Mouse (Mus musculus): ENCODE measurements at regions not wholly inside any gene's neighbourhood (a gene's known extent, or its start where the extent isn't known, plus 50 kb on each side); places are given as distances from the start of the nearest gene placed in this dataset.

DNA sequence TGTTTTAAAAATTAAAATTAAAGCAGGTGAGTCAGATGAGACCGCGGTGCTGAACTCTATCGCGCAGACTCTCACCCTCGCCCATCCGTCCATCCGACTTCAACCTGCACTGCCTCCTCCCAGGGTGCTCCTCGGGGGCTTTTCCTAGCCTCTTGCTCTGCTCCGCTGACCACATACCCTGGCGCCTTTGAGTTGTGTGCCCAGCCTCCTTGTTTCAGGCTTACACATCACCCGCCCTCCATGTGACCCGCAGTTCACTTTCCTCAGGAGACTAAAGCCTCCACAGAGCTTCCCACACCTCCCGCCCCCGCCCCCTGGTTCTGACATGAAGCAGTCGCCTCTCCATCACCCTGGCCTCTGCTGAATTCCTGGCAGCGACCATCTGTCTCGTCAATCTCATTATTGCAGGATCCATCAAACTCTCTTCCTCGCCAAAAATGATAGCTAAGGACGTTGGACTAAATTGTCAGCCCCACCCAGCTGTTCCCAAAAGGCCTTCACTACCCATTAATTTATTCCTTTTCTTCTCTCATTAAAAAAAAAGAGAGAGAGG, 482.9 kb downstream of the Zfp536 start:
- H3K27me3 ChIP-seq (ENCODE audit: control insufficient read depth, insufficient read depth, insufficient read length), result no peaks in the 10 kb centered on the region
- no peaks in the 10 kb centered on the region for H3K79me3 ChIP-seq (ENCODE audit: low read depth)
- H3ac ChIP-seq (ENCODE audit: control insufficient read depth, insufficient read length, low read depth), result no peak overlapping the region
- TF ChIP-seq MYOG (IDR thresholded peaks at IDR 0.05; ENCODE audit: control insufficient read depth, extremely low read depth, insufficient read length) (no peak), CEBPB (IDR thresholded peaks at IDR 0.05; ENCODE audit: low read depth) (no peak), CTCF (IDR thresholded peaks at IDR 0.05; ENCODE audit: control insufficient read depth, insufficient read depth, insufficient read length) (no peak), USF1 (IDR thresholded peaks at IDR 0.05; ENCODE audit: low read depth) (no peak), MYOD1 (IDR thresholded peaks at IDR 0.05; ENCODE audit: control insufficient read depth, insufficient read length, low read depth) (no peak), MAX (IDR thresholded peaks at IDR 0.05) (no peak), FOSL1 (IDR thresholded peaks at IDR 0.05; ENCODE audit: insufficient read depth, low read length, poor library complexity, severe bottlenecking) (no peak)
- H3K4me3 ChIP-seq (ENCODE audit: insufficient read depth, poor library complexity, severe bottlenecking), result no peak overlapping the region
- no peaks in the 10 kb centered on the region for H3K36me3 ChIP-seq (ENCODE audit: control insufficient read depth, insufficient read depth)
- H3K79me2 ChIP-seq (ENCODE audit: control insufficient read depth, insufficient read depth), result no peaks in the 10 kb centered on the region

- TF ChIP-seq MYOG (IDR thresholded peaks at IDR 0.05; ENCODE audit: control insufficient read depth, extremely low read depth, insufficient read length) (no peak), MYOD1 (IDR thresholded peaks at IDR 0.05; ENCODE audit: control insufficient read depth, insufficient read length, low read depth) (no peak), FOSL1 (IDR thresholded peaks at IDR 0.05; ENCODE audit: insufficient read depth, low read length, poor library complexity, severe bottlenecking) (no peak), USF1 (IDR thresholded peaks at IDR 0.05; ENCODE audit: low read depth) (no peak), CEBPB (IDR thresholded peaks at IDR 0.05; ENCODE audit: low read depth) (no peak), CTCF (IDR thresholded peaks at IDR 0.05; ENCODE audit: control insufficient read depth, insufficient read depth, insufficient read length) (no peak), MAX (IDR thresholded peaks at IDR 0.05) (no peak)
- Histone ChIP-seq H3ac (ENCODE audit: control insufficient read depth, insufficient read length, low read depth) (no peak overlapping the region), H3K79me3 (ENCODE audit: low read depth) (no peaks in the 10 kb centered on the region), H3K36me3 (ENCODE audit: control insufficient read depth, insufficient read depth) (no peaks in the 10 kb centered on the region), H3K79me2 (ENCODE audit: control insufficient read depth, insufficient read depth) (no peaks in the 10 kb centered on the region), H3K4me3 (ENCODE audit: insufficient read depth, poor library complexity, severe bottlenecking) (no peak overlapping the region), H3K27me3 (ENCODE audit: control insufficient read depth, insufficient read depth, insufficient read length) (no peaks in the 10 kb centered on the region)
Observed at GRCm38 (mm10) chr7:37291726-37292125, 481.7 kb downstream of the Zfp536 start.

- no peaks in the 10 kb centered on the region for H3K36me3 ChIP-seq (ENCODE audit: control insufficient read depth, insufficient read depth)
- H3K79me3 ChIP-seq (ENCODE audit: low read depth), result no peaks in the 10 kb centered on the region
- no peak overlapping the region for H3K4me3 ChIP-seq (ENCODE audit: insufficient read depth, poor library complexity, severe bottlenecking)
- no peak overlapping the region for H3ac ChIP-seq (ENCODE audit: control insufficient read depth, insufficient read length, low read depth)
- no peaks in the 10 kb centered on the region for H3K27me3 ChIP-seq (ENCODE audit: control insufficient read depth, insufficient read depth, insufficient read length)
- no peaks in the 10 kb centered on the region for H3K79me2 ChIP-seq (ENCODE audit: control insufficient read depth, insufficient read depth)
- TF ChIP-seq MYOD1 (IDR thresholded peaks at IDR 0.05; ENCODE audit: control insufficient read depth, insufficient read length, low read depth), result no peak
- no peak for TF ChIP-seq MAX (IDR thresholded peaks at IDR 0.05)
- no peak for TF ChIP-seq CEBPB (IDR thresholded peaks at IDR 0.05; ENCODE audit: low read depth)
- no peak for TF ChIP-seq MYOG (IDR thresholded peaks at IDR 0.05; ENCODE audit: control insufficient read depth, extremely low read depth, insufficient read length)
- no peak for TF ChIP-seq FOSL1 (IDR thresholded peaks at IDR 0.05; ENCODE audit: insufficient read depth, low read length, poor library complexity, severe bottlenecking)
- TF ChIP-seq CTCF (IDR thresholded peaks at IDR 0.05; ENCODE audit: control insufficient read depth, insufficient read depth, insufficient read length), result no peak
- TF ChIP-seq USF1 (IDR thresholded peaks at IDR 0.05; ENCODE audit: low read depth), result no peak
Observed at GRCm38 (mm10) chr7:37292554-37292953, 480.9 kb downstream of the Zfp536 start.

GRCm38 (mm10) chr7:37298888-37299287, 474.6 kb downstream of the Zfp536 start:
- no peak overlapping the region for H3ac ChIP-seq (ENCODE audit: control insufficient read depth, insufficient read length, low read depth)
- TF ChIP-seq USF1 (IDR thresholded peaks at IDR 0.05; ENCODE audit: low read depth), result no peak
- TF ChIP-seq CEBPB (IDR thresholded peaks at IDR 0.05; ENCODE audit: low read depth), result no peak
- no peak for TF ChIP-seq MYOG (IDR thresholded peaks at IDR 0.05; ENCODE audit: control insufficient read depth, extremely low read depth, insufficient read length)
- no peak for TF ChIP-seq MAX (IDR thresholded peaks at IDR 0.05)
- no peak for TF ChIP-seq CTCF (IDR thresholded peaks at IDR 0.05; ENCODE audit: control insufficient read depth, insufficient read depth, insufficient read length)
- TF ChIP-seq FOSL1 (IDR thresholded peaks at IDR 0.05; ENCODE audit: insufficient read depth, low read length, poor library complexity, severe bottlenecking), result no peak
- no peak for TF ChIP-seq MYOD1 (IDR thresholded peaks at IDR 0.05; ENCODE audit: control insufficient read depth, insufficient read length, low read depth)
- H3K79me2 ChIP-seq (ENCODE audit: control insufficient read depth, insufficient read depth), result no peaks in the 10 kb centered on the region
- no peaks in the 10 kb centered on the region for H3K36me3 ChIP-seq (ENCODE audit: control insufficient read depth, insufficient read depth)
- H3K27me3 ChIP-seq (ENCODE audit: control insufficient read depth, insufficient read depth, insufficient read length), result no peaks in the 10 kb centered on the region
- H3K79me3 ChIP-seq (ENCODE audit: low read depth), result no peaks in the 10 kb centered on the region
- H3K4me3 ChIP-seq (ENCODE audit: insufficient read depth, poor library complexity, severe bottlenecking), result no peak overlapping the region

- Histone ChIP-seq H3K79me2 (ENCODE audit: control insufficient read depth, insufficient read depth) (no peaks in the 10 kb centered on the region), H3K4me3 (ENCODE audit: insufficient read depth, poor library complexity, severe bottlenecking) (no peak overlapping the region), H3ac (ENCODE audit: control insufficient read depth, insufficient read length, low read depth) (no peak overlapping the region), H3K27me3 (ENCODE audit: control insufficient read depth, insufficient read depth, insufficient read length) (no peaks in the 10 kb centered on the region), H3K36me3 (ENCODE audit: control insufficient read depth, insufficient read depth) (no peaks in the 10 kb centered on the region), H3K79me3 (ENCODE audit: low read depth) (no peaks in the 10 kb centered on the region)
- TF ChIP-seq MYOG (IDR thresholded peaks at IDR 0.05; ENCODE audit: control insufficient read depth, extremely low read depth, insufficient read length) (no peak), MAX (IDR thresholded peaks at IDR 0.05) (no peak)
Observed at GRCm38 (mm10) chr7:37305463-37305862, 468.0 kb downstream of the Zfp536 start.

GRCm38 (mm10) chr7:37307191-37307590, 466.2 kb downstream of the Zfp536 start:
- Histone ChIP-seq H3K27me3 (ENCODE audit: control insufficient read depth, insufficient read depth, insufficient read length) (no peaks in the 10 kb centered on the region), H3ac (ENCODE audit: control insufficient read depth, insufficient read length, low read depth) (no peak overlapping the region), H3K4me3 (ENCODE audit: insufficient read depth, poor library complexity, severe bottlenecking) (no peak overlapping the region), H3K36me3 (ENCODE audit: control insufficient read depth, insufficient read depth) (no peaks in the 10 kb centered on the region), H3K79me3 (ENCODE audit: low read depth) (no peaks in the 10 kb centered on the region), H3K79me2 (ENCODE audit: control insufficient read depth, insufficient read depth) (no peaks in the 10 kb centered on the region)
- no peak for TF ChIP-seq USF1 (IDR thresholded peaks at IDR 0.05; ENCODE audit: low read depth)
